Mouse (Mus musculus) heart, postnatal 0 days (tissue): ENCODE results near the gene Hnrnpul2. TPM values are rescaled to one million over a fixed set of nuclear protein-coding genes. Genes with fewer than 3 reads are reported as not detected.
"Not testable (repeated sequence)": the region's sequence is repeated elsewhere in the genome, so short reads cannot be mapped to it uniquely, and the experiment has no call there.

Experiments used
- ATAC-seq: fragments of 200-750 bp; cut with Nextera tagmentation; 2 replicates; pipeline ENCODE4 v1.8.0; 2017; ENCODE audit warnings: low read depth, moderate number of reproducible peaks, moderate library complexity; ENCODE audit not compliant: insufficient read depth
- DNase-seq: peaks from one replicate; pipeline ENCODE4 v3.0.0-alpha.2; 2016; ENCODE audit warnings: low spot score
- H3K27ac ChIP-seq: fragments of 300-500 bp; sonication (generic); 2 replicates; pipeline ENCODE4 v1.5.1; 2014; ENCODE audit warnings: low read depth, mild to moderate bottlenecking
- H3K27me3 ChIP-seq: fragments of 300-500 bp; sonication (generic); 2 replicates; pipeline ENCODE4 v1.6.1; 2014; ENCODE audit warnings: low read length, mixed read lengths; ENCODE audit not compliant: control insufficient read depth, insufficient read depth
- H3K36me3 ChIP-seq: fragments of 300-500 bp; sonication (generic); replicated peaks from 2 replicates; pipeline ENCODE4 v1.6.1; 2014; ENCODE audit warnings: low read length, mixed read lengths; ENCODE audit not compliant: control insufficient read depth, insufficient read depth
- H3K4me1 ChIP-seq: fragments of 300-500 bp; sonication (generic); 2 replicates; pipeline ENCODE4 v1.6.1; 2014; ENCODE audit warnings: antibody characterized with exemption; ENCODE audit not compliant: control insufficient read depth, insufficient read depth
- H3K4me2 ChIP-seq: fragments of 300-500 bp; sonication (generic); 2 replicates; pipeline ENCODE4 v1.6.1; 2014; ENCODE audit warnings: low read depth, mild to moderate bottlenecking, low read length, moderate library complexity
- H3K4me3 ChIP-seq: fragments of 300-500 bp; sonication (generic); 2 replicates; pipeline ENCODE4 v1.5.1; 2014; ENCODE audit warnings: low read depth, low read length
- H3K9ac ChIP-seq: fragments of 300-500 bp; sonication (generic); replicated peaks from 2 replicates; pipeline ENCODE4 v1.6.1; 2014; ENCODE audit warnings: low read depth, low read length, mixed read lengths
- H3K9me3 ChIP-seq: fragments of 300-500 bp; sonication (generic); replicated peaks from 2 replicates; pipeline ENCODE4 v1.6.1; 2016; ENCODE audit warnings: low read length; ENCODE audit not compliant: control insufficient read depth
- CTCF ChIP-seq: IDR thresholded peaks from 2 replicates; pipeline ENCODE4 v1.5.1; 2016; ENCODE audit warnings: antibody characterized with exemption, control low read depth, low read depth
- EP300 ChIP-seq: IDR thresholded peaks from 2 replicates; pipeline ENCODE4 v1.6.1; 2016; ENCODE audit warnings: antibody characterized with exemption, low read depth
- WGBS: fragments of 180-500 bp; shearing (Covaris S2); extraction: QIAGEN DNeasy Blood & Tissue Kit; methylation state at CpG from one replicate; pipeline ENCODE4 v1.1.7; 2014; 5-methylcytosine and 5-hydroxymethylcytosine counted together
- polyA plus RNA-seq: library from polyadenylated mRNA; unstranded; fragments of >200 nt; fragmentation: Nextera tagmentation; extraction: Ambion mirVana; gene quantifications from 2 replicates; pipeline ENCODE4 v1.2.1, GENCODE M21; 2015
- total RNA-seq: library from RNA; depleted of rRNA; stranded (reverse); fragments of >200 nt; gene quantifications from 2 replicates; pipeline ENCODE4 v1.2.3, GENCODE M21; 2014; ENCODE audit warnings: low replicate concordance

Gene Hnrnpul2
- total and polyA plus RNA-seq, 2 experiments from 2014 or later: 2.5 to 7.1 TPM

GRCm38 (mm10) chr19:8832971-8833370 is 13.2 kb downstream of the Hnrnpul2 start:
- 84% methylated on average over 4 of the region's 4 CpGs for WGBS

GRCm38 (mm10) chr19:8836327-8836726 is 16.5 kb downstream of the Hnrnpul2 start:
- not testable (repeated sequence) for H3K27ac ChIP-seq, ATAC-seq, H3K27me3 ChIP-seq, H3K4me2 ChIP-seq, H3K4me3 ChIP-seq, DNase-seq, H3K9me3 ChIP-seq, H3K9ac ChIP-seq
- Histone ChIP-seq H3K36me3 (peaks cover 41% of the 10 kb centered on the region), H3K4me1 (peaks cover 22% of the 10 kb centered on the region)
- 93% methylated on average over 10 of the region's 10 CpGs for WGBS

More at GRCm38 (mm10) chr19:8832971-8833370, 13.2 kb downstream of the Hnrnpul2 start:
- ATAC-seq: no peak
- no peak overlapping the region for H3K4me3 ChIP-seq
- no peak overlapping the region for H3K4me2 ChIP-seq
- H3K9ac ChIP-seq: no peak overlapping the region
- peaks cover 74% of the 10 kb centered on the region for H3K36me3 ChIP-seq
- no peak overlapping the region for H3K27ac ChIP-seq
- no peak for TF ChIP-seq EP300
- no peak for TF ChIP-seq CTCF
- no peaks in the 10 kb centered on the region for H3K9me3 ChIP-seq
- no peaks in the 10 kb centered on the region for H3K27me3 ChIP-seq
- peaks cover 4% of the 10 kb centered on the region for H3K4me1 ChIP-seq
- no peak for DNase-seq

GRCm38 (mm10) chr19:8837251-8837791 is 17.5 kb downstream of the Hnrnpul2 start, which contains the start of gene Bscl2:
Bscl2 (plus strand) TSS chr19:8837467.
- Histone ChIP-seq H3K36me3 (peaks cover 31% of the 10 kb centered on the region), H3K27me3 (no peaks in the 10 kb centered on the region), H3K4me2 (peak within 1 kb of the TSS; percentile 97), H3K4me1 (peaks cover 22% of the 10 kb centered on the region), H3K4me3 (peak within 1 kb of the TSS; percentile 59), H3K9ac (peak within 1 kb of the TSS; percentile 74), H3K27ac (peak within 1 kb of the TSS; percentile 94), H3K9me3 (no peaks in the 10 kb centered on the region)
- WGBS: under 1% methylated on average over 38 of the region's 38 CpGs
- TF ChIP-seq EP300 (peak; percentile 85; the same call in 1 of the 2 replicates), CTCF (peak; percentile 49)
- peak; percentile 80 for DNase-seq
- peak; percentile 86 for ATAC-seq

- ATAC-seq: no peak
Observed at GRCm38 (mm10) chr19:8838041-8838730, 18.4 kb downstream of the Hnrnpul2 start.

GRCm38 (mm10) chr19:8839103-8839907 is 19.5 kb downstream of the Hnrnpul2 start, which contains the start of gene Gng3:
Gng3 (minus strand) TSS chr19:8839194.
- no peaks in the 10 kb centered on the region for H3K27me3 ChIP-seq
- H3K36me3 ChIP-seq: peaks cover 16% of the 10 kb centered on the region
- H3K27ac ChIP-seq: peak within 1 kb of the TSS; percentile 94
- TF ChIP-seq CTCF (no peak), EP300 (no peak)
- peak within 1 kb of the TSS; percentile 59 for H3K4me3 ChIP-seq
- 65% methylated on average over 11 of the region's 11 CpGs for WGBS
- H3K4me2 ChIP-seq: peak within 1 kb of the TSS; percentile 97
- peak within 1 kb of the TSS; percentile 74 for H3K9ac ChIP-seq
- H3K9me3 ChIP-seq: no peaks in the 10 kb centered on the region
- peaks cover 22% of the 10 kb centered on the region for H3K4me1 ChIP-seq
- DNase-seq (no peak), ATAC-seq (no peak)

More at GRCm38 (mm10) chr19:8838041-8838730, 18.4 kb downstream of the Hnrnpul2 start:
- H3K4me2 ChIP-seq: peak overlapping the region; percentile 97
- no peak for DNase-seq
- no peaks in the 10 kb centered on the region for H3K27me3 ChIP-seq
- no peaks in the 10 kb centered on the region for H3K9me3 ChIP-seq
- no peak for TF ChIP-seq EP300
- no peak for TF ChIP-seq CTCF
- peak overlapping the region; percentile 74 for H3K9ac ChIP-seq
- peak overlapping the region; percentile 59 for H3K4me3 ChIP-seq
- H3K4me1 ChIP-seq: peaks cover 22% of the 10 kb centered on the region
- H3K36me3 ChIP-seq: peaks cover 27% of the 10 kb centered on the region
- WGBS: 17% methylated on average over 15 of the region's 15 CpGs
- H3K27ac ChIP-seq: peak overlapping the region; percentile 94
